Mouse (Mus musculus): ENCODE results near the gene Khdc3. TPM values are rescaled to one million over a fixed set of nuclear protein-coding genes. Genes with fewer than 3 reads are reported as not detected.

Khdc3 gene
- polyA plus RNA-seq (2015; fragmentation: Illumina TruSeq; extraction: RNeasy Lipid Tissue Mini Kit (QIAGEN cat#74804); ENCODE audit: low read depth, low replicate concordance) = 0.88 TPM

GRCm38 (mm10) chr9:73101536-73101935 is at the start of gene Khdc3:
Gene Khdc3 (plus strand): TSS chr9:73101836.

GRCm38 (mm10) chr9:73102181-73102580 is 545 bp downstream of the Khdc3 start, which contains the start of gene Gm20509:
Gene Gm20509 (plus strand): TSS chr9:73102470.

GRCm38 (mm10) chr9:73112919-73113906 is 11.6 kb downstream of the Khdc3 start, which contains the start of gene Rsl24d1:
Gene Rsl24d1 (plus strand): TSS chr9:73113426.

Other genes starting within 250 kb of the Khdc3 start
- 13.7 TPM for gene Pygo1, start 176.2 kb upstream of the Khdc3 start, polyA plus RNA-seq (2015; fragmentation: Illumina TruSeq; extraction: RNeasy Lipid Tissue Mini Kit (QIAGEN cat#74804); ENCODE audit: low read depth, low replicate concordance)
- gene Dyx1c1, start 143.1 kb upstream of the Khdc3 start, polyA plus RNA-seq (2015; fragmentation: Illumina TruSeq; extraction: RNeasy Lipid Tissue Mini Kit (QIAGEN cat#74804); ENCODE audit: low read depth, low replicate concordance) = 2.3 TPM
- gene Gm44503, start 143.0 kb upstream of the Khdc3 start, polyA plus RNA-seq (2015; fragmentation: Illumina TruSeq; extraction: RNeasy Lipid Tissue Mini Kit (QIAGEN cat#74804); ENCODE audit: low read depth, low replicate concordance) = not detected
- gene Ccpg1os, start 116.5 kb upstream of the Khdc3 start, polyA plus RNA-seq (2015; fragmentation: Illumina TruSeq; extraction: RNeasy Lipid Tissue Mini Kit (QIAGEN cat#74804); ENCODE audit: low read depth, low replicate concordance) = 19.4 TPM
- 91.2 TPM for gene Ccpg1, start 116.4 kb upstream of the Khdc3 start, polyA plus RNA-seq (2015; fragmentation: Illumina TruSeq; extraction: RNeasy Lipid Tissue Mini Kit (QIAGEN cat#74804); ENCODE audit: low read depth, low replicate concordance)
- 10.4 TPM for gene Pigb, start 61.5 kb upstream of the Khdc3 start, polyA plus RNA-seq (2015; fragmentation: Illumina TruSeq; extraction: RNeasy Lipid Tissue Mini Kit (QIAGEN cat#74804); ENCODE audit: low read depth, low replicate concordance)
- gene Rab27a, start 57.0 kb upstream of the Khdc3 start, polyA plus RNA-seq (2015; fragmentation: Illumina TruSeq; extraction: RNeasy Lipid Tissue Mini Kit (QIAGEN cat#74804); ENCODE audit: low read depth, low replicate concordance) = 6.1 TPM
- gene Gm20509, start 634 bp downstream of the Khdc3 start, polyA plus RNA-seq (2015; fragmentation: Illumina TruSeq; extraction: RNeasy Lipid Tissue Mini Kit (QIAGEN cat#74804); ENCODE audit: low read depth, low replicate concordance) = not detected
- 64.9 TPM for gene Rsl24d1, start 11.6 kb downstream of the Khdc3 start, polyA plus RNA-seq (2015; fragmentation: Illumina TruSeq; extraction: RNeasy Lipid Tissue Mini Kit (QIAGEN cat#74804); ENCODE audit: low read depth, low replicate concordance)